Mouse (Mus musculus) stomach, adult 2 months (tissue): ENCODE measurements around the gene Ttc9. TPM values are rescaled to one million over a fixed set of nuclear protein-coding genes. Genes with fewer than 3 reads are reported as not detected.

ENCODE experiments used
- polyA plus RNA-seq: library from polyadenylated mRNA; depleted of rRNA; stranded (reverse); fragments of >200 nt; gene quantifications from 2 replicates; pipeline ENCODE4 v1.2.3, GENCODE M21; 2012; rRNA removed

Gene Ttc9
- polyA plus RNA-seq = 1.2 and 1.4 TPM in 2 replicates

DNA sequence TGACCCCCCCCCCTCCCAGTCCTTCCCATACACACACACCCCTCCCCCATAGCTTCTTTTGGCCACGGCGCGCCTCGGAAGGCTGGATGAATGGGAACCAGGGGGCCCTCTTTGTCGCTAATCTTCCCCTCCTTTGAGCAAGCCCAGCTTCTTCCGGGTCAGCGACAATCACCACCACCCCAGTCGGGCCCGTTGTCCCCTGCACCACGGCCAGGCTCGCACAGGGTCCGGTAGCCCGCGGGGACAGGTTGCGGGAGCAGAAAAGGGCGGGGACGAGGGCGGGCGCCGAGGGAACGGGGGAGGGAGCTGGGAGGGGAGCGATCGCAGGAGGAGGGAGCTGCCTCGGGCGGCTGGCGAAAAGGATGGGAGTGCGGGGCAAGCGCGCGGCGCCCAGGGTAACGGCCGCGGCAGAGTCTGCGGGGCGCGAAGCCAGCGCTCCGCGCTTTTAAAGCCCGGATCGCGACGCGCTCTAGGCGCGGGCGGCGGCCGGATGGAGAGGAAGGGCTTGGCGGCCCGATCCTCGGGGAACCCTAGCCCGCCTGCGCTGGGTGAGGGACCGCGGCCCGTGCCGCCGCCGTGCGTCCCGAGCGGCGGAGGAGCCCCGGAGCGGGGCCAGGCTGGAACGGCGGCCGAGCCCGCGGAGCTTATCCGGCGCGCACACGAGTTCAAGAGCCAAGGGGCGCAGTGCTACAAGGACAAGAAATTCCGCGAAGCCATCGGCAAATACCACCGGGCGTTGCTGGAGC is at the start of gene Ttc9:
Gene Ttc9 (plus strand): TSS at position 335 of the 746 bp plus-strand sequence.

DNA sequence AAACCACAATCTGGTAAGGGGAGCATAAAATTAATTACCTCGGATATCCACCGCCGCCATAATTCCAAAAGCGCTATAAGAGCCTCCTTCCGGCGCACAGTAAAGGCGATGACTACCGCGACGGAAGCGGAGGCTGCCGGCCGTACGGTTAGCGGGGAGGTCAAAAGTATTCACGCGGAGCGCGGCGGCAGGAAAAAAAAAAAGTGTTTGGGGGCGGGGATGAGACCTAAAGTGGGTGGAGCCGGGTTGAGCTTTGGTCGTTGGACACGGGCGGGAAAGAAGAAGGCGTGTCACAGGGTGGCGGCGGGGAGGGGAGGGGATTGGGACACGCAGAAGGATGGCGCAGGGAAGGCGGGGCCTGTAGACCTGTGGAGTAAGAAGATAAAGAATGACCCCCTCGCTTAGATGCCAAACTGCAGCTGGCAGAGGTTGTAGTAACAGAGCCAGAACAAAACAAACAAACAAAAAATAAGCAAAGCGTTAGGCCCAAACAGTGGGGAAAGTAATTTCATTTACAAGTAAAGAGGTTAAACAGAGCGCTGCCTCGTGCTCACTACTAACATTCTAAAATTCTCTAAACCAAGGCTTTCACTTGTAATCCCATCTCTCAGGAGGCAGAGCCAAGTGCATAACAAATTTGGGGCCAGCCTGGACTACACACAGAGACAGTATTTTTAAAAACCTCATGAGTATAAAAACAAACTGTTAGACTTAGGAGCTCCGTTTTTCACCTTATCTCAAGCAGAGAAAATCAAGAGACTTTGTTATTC is 36.0 kb upstream of the Ttc9 start, which contains the start of gene Med6:
Gene Med6 (minus strand): TSS at position 107 of the 770 bp plus-strand sequence.

Other genes starting within 250 kb of the Ttc9 start
- 0.08 TPM in 2 replicates for gene Adam4, start 209.3 kb upstream of the Ttc9 start, polyA plus RNA-seq
- gene Cox16, start 146.1 kb upstream of the Ttc9 start, polyA plus RNA-seq = 27.1 and 37.6 TPM in 2 replicates
- 0.88 and 1.4 TPM in 2 replicates for gene Gm20498, start 98.3 kb upstream of the Ttc9 start, polyA plus RNA-seq
- 6.0 and 6.8 TPM in 2 replicates for gene Synj2bp, start 98.3 kb upstream of the Ttc9 start, polyA plus RNA-seq
- gene Adam21, start 62.8 kb upstream of the Ttc9 start, polyA plus RNA-seq = not detected in 2 replicates
- 0.91 and 1.1 TPM in 2 replicates for gene Med6, start 36.2 kb upstream of the Ttc9 start, polyA plus RNA-seq
- 4.7 and 5.9 TPM in 2 replicates for gene Map3k9, start 149.9 kb downstream of the Ttc9 start, polyA plus RNA-seq
- gene Pcnx, start 228.8 kb downstream of the Ttc9 start, polyA plus RNA-seq = 5.6 and 6.3 TPM in 2 replicates